ENCODE assay signal across 23 mouse cellular contexts in the genomic region with DNA sequence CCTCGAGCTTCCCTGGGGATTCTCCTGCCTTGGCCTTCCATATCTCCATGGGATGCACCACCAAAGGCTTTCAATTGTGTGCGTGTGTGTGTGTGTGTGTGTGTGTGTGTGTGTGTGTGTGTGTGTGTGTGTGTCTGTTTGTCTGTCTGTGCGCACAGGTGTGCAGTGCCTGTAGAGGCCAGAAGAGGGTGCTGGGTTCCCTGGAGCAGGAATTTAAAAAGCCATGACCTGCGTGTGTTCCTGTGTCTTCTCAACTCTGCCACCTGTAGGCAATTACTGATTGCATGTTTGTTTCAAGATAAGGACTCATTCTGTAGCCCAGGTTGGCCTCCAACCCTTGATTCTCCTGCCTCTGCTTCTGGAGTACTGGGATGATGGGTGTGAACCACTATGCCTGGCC. TPM values are rescaled to one million over a fixed set of nuclear protein-coding genes. Genes with fewer than 3 reads are reported as not detected.
A peak's percentile ranks its signal among the peaks of the same experiment; 100 is the strongest.
DNase-seq lines count a peak whose midpoint lies in the region; ATAC-seq and TF ChIP-seq lines count a peak whose summit lies in the region.
"Had no signal": no experiment of that assay in that cellular context is flagged by ENCODE, and none has a peak within 500 bp of the region (broad histone marks: within the 10 kb centered on the region; RNA-seq: fewer than 3 reads in every experiment).

No protein-coding gene starts in this region.

- no peaks in the 10 kb centered on the region for H3K36me3 ChIP-seq in ES-E14 (ENCODE audit: control insufficient read depth, insufficient read depth, low read length, poor library complexity, severe bottlenecking)
- no peaks in the 10 kb centered on the region for H3K36me3 ChIP-seq in stomach, postnatal 0 days (ENCODE audit: control insufficient read depth, insufficient read depth, low read length)
- H3K36me3 ChIP-seq: embryonic facial prominence, embryonic 15.5 days; heart, embryonic 10.5 days; kidney, embryonic 15.5 days; lung, embryonic 15.5 days; midbrain, embryonic 13.5 days had no signal

- no peak overlapping the region for H3K4me3 ChIP-seq in layer of hippocampus, adult 2 months
- no peak overlapping the region for H3K4me3 ChIP-seq in ES-E14 (ENCODE audit: insufficient read depth in 1 of 2, low read depth in 1 of 2, low read length in 2 of 2, poor library complexity in 1 of 2, severe bottlenecking in 1 of 2)
- H3K4me3 ChIP-seq in stomach, postnatal 0 days (ENCODE audit: low read depth, low read length): no peak overlapping the region
- no peak overlapping the region for H3K4me3 ChIP-seq in cerebellum, adult 2 months (replicated peaks; ENCODE audit: insufficient read depth, low read depth, low read length)
- H3K4me3 ChIP-seq: embryonic facial prominence, embryonic 15.5 days; heart, embryonic 10.5 days; kidney, embryonic 15.5 days; lung, embryonic 15.5 days; midbrain, embryonic 13.5 days had no signal

- peak; percentile 24; the same call in 1 of the 2 replicates for TF ChIP-seq CTCF in layer of hippocampus, adult 2 months (conservative IDR thresholded peaks at IDR 0.05)
- TF ChIP-seq CTCF in stomach, postnatal 0 days (IDR thresholded peaks at IDR 0.05; ENCODE audit: low read depth): peak; percentile 27; the same call in 1 of the 2 replicates
- no peak for TF ChIP-seq CTCF in cerebellum, adult 2 months (IDR thresholded peaks at IDR 0.05; ENCODE audit: borderline replicate concordance, insufficient read depth, low read depth, low read length)

- no peak for TF ChIP-seq EP300 in stomach, postnatal 0 days (optimal IDR thresholded peaks at IDR 0.05)

- DNase-seq in layer of hippocampus, adult 2 months (ENCODE audit: low spot score in 2 of 2): no peak
- no peak for DNase-seq in layer of hippocampus, adult 9-10 months (ENCODE audit: low spot score)
- peak; percentile 16 for DNase-seq in thymus, postnatal 0 days (ENCODE audit: low spot score)
- DNase-seq in thymus, postnatal 25 days: no peak
- peak; percentile 40 for DNase-seq in ES-E14 (ENCODE audit: low read depth, low spot score)
- no peak for DNase-seq in stomach, postnatal 0 days (ENCODE audit: low spot score)
- DNase-seq in cerebellum, adult 2 months: no peak
- DNase-seq: adrenal gland, adult 2 months; cerebellum, postnatal 10 days; embryo, embryonic 11 days; gastrocnemius, postnatal 36 days; heart, postnatal 10 days; layer of hippocampus, postnatal 36 days; liver; right cerebral cortex, postnatal 25 days; thymus, adult 2 months had no signal

- 87% methylated on average over 4 of the region's 4 CpGs for WGBS in stomach, postnatal 0 days
- 94% methylated on average over 4 of the region's 4 CpGs for WGBS in cerebellum, adult 2 months

- no peak overlapping the region for H3K4me2 ChIP-seq in stomach, postnatal 0 days (replicated peaks; ENCODE audit: low read depth)
- H3K4me2 ChIP-seq: embryonic facial prominence, embryonic 15.5 days; kidney, embryonic 15.5 days; lung, embryonic 15.5 days; midbrain, embryonic 13.5 days had no signal

- no peak overlapping the region for H3K9ac ChIP-seq in ES-E14 (ENCODE audit: insufficient read depth, low read depth, low read length, poor library complexity, severe bottlenecking)
- H3K9ac ChIP-seq in stomach, postnatal 0 days (ENCODE audit: low read length): no peak overlapping the region
- H3K9ac ChIP-seq: embryonic facial prominence, embryonic 15.5 days; kidney, embryonic 15.5 days; lung, embryonic 15.5 days; midbrain, embryonic 13.5 days had no signal

- H3K27ac ChIP-seq in layer of hippocampus, adult 2 months: no peak overlapping the region
- no peak overlapping the region for H3K27ac ChIP-seq in ES-E14 (ENCODE audit: insufficient read depth, low read depth, low read length, poor library complexity, severe bottlenecking)
- no peak overlapping the region for H3K27ac ChIP-seq in stomach, postnatal 0 days (replicated peaks)
- no peak overlapping the region for H3K27ac ChIP-seq in cerebellum, adult 2 months (ENCODE audit: insufficient read depth, low read length)
- H3K27ac ChIP-seq: heart, embryonic 10.5 days; kidney, embryonic 15.5 days; lung, embryonic 15.5 days; midbrain, embryonic 13.5 days had no signal

- no peaks in the 10 kb centered on the region for H3K27me3 ChIP-seq in stomach, postnatal 0 days (ENCODE audit: control insufficient read depth, insufficient read depth, low read length)
- H3K27me3 ChIP-seq in cerebellum, adult 2 months (ENCODE audit: control insufficient read depth, insufficient read depth, low read length): no peaks in the 10 kb centered on the region
- H3K27me3 ChIP-seq: embryonic facial prominence, embryonic 15.5 days; lung, embryonic 15.5 days; midbrain, embryonic 13.5 days had no signal

- no peak for ATAC-seq in stomach, postnatal 0 days (ENCODE audit: low FRiP score, low TSS enrichment)
- ATAC-seq: forebrain, embryonic 16.5 days; inflammation-experienced regulatory T-cells, adult 6 months; midbrain, embryonic 13.5 days had no signal

- no peak for TF ChIP-seq POLR2A in cerebellum, adult 2 months (IDR thresholded peaks at IDR 0.05; ENCODE audit: borderline replicate concordance, insufficient read depth, low read length)

- in situ Hi-C loops in ES-E14 (cut with MboI; ENCODE audit: low sequenced_read_pairs in 2 of 2, unreplicated experiment in 2 of 2): no loop called here

- peaks cover 2% of the 10 kb centered on the region in 2 experiments; a peak in 1 of 4 replicates for H3K4me1 ChIP-seq in ES-E14 (ENCODE audit: control insufficient read depth in 2 of 2, insufficient read depth in 2 of 2, low read length in 2 of 2, poor library complexity in 1 of 2)
- H3K4me1 ChIP-seq in stomach, postnatal 0 days (replicated peaks; ENCODE audit: control insufficient read depth, insufficient read depth): peaks cover 2% of the 10 kb centered on the region; the same call in 1 of the 2 replicates
- H3K4me1 ChIP-seq in cerebellum, adult 2 months (ENCODE audit: control insufficient read depth, insufficient read depth, low read length): peaks cover 7% of the 10 kb centered on the region

- H3K9me3 ChIP-seq in ES-E14 (ENCODE audit: control insufficient read depth, insufficient read depth, low read depth, low read length): no peaks in the 10 kb centered on the region
- no peaks in the 10 kb centered on the region for H3K9me3 ChIP-seq in stomach, postnatal 0 days (ENCODE audit: control insufficient read depth, low read length)
- H3K9me3 ChIP-seq: embryonic facial prominence, embryonic 15.5 days; heart, embryonic 10.5 days; kidney, embryonic 15.5 days; lung, embryonic 15.5 days; midbrain, embryonic 13.5 days had no signal

TF ChIP-seq in ES-E14, 5 proteins besides CTCF, POLR2A, EP300 and RAD21:
- TF ChIP-seq ZC3H11A (IDR thresholded peaks at IDR 0.05; ENCODE audit: borderline replicate concordance, low read depth, low read length) (peak; percentile 83), HCFC1 (IDR thresholded peaks at IDR 0.05; ENCODE audit: borderline replicate concordance, insufficient read depth, low read length) (no peak)

RNA-seq across cellular contexts. Expression of a gene that starts 46.4 kb away (rescaled TPM):
- total RNA-seq in layer of hippocampus, adult 2 months (2021): 10 to 100 TPM; 13.8 to 14.5 TPM
- polyA plus RNA-seq in thymus, postnatal 0 days (2015; fragmentation: Nextera tagmentation; extraction: Ambion mirVana): 4.2 and 4.7 TPM in 2 replicates
- 11.6 and 15.4 TPM in 2 replicates for total RNA-seq in ES-E14 (2012; rRNA removed)
- polyA plus RNA-seq in stomach, postnatal 0 days (2015; fragmentation: Nextera tagmentation; extraction: Ambion mirVana): 3.8 TPM in 2 replicates
- polyA plus RNA-seq in cerebellum, adult 2 months (2012; rRNA removed): 23.6 and 24.7 TPM in 2 replicates

RNA-seq across cellular contexts. Expression of a gene that starts 46.5 kb away (rescaled TPM):
- 10 to 100 TPM; 68.1 to 71.9 TPM for total RNA-seq in layer of hippocampus, adult 2 months (2021)
- polyA plus RNA-seq in thymus, postnatal 0 days (2015; fragmentation: Nextera tagmentation; extraction: Ambion mirVana): 0.51 and 0.58 TPM in 2 replicates
- total RNA-seq in ES-E14 (2012; rRNA removed): 7.9 and 13.4 TPM in 2 replicates
- 0.40 and 0.62 TPM in 2 replicates for polyA plus RNA-seq in stomach, postnatal 0 days (2015; fragmentation: Nextera tagmentation; extraction: Ambion mirVana)
- 53.8 and 63.7 TPM in 2 replicates for polyA plus RNA-seq in cerebellum, adult 2 months (2012; rRNA removed)
- polyA plus RNA-seq: inflammation-experienced regulatory T-cells, adult 6 months had no signal

Comparison
In these comparisons a context has a peak if more than half of its experiments do, and no peak if none do; other contexts are left out.
1. DNase-seq: peak in thymus, postnatal 0 days (single experiment) and ES-E14 (single experiment); none in layer of hippocampus, adult 2 months (0 of 2), layer of hippocampus, adult 9-10 months (single experiment), thymus, postnatal 25 days (single experiment), stomach, postnatal 0 days (single experiment) and cerebellum, adult 2 months (0 of 2).
2. RNA of a gene that starts 46.5 kb away (polyA plus RNA-seq): 53.8 to 63.7 TPM in cerebellum, adult 2 months; 0.40 to 0.62 TPM in stomach, postnatal 0 days and 0.51 to 0.58 TPM in thymus, postnatal 0 days; every median in the first group is over 10 times any median in the second.